Mouse (Mus musculus) heart, adult 2 months (tissue): ENCODE results near the gene Gm21822. TPM values are rescaled to one million over a fixed set of nuclear protein-coding genes. Genes with fewer than 3 reads are reported as not detected.
"Not testable (repeated sequence)": the region's sequence is repeated elsewhere in the genome, so short reads cannot be mapped to it uniquely, and the experiment has no call there.

ENCODE experiments used
- DNase-seq, 2 experiments: peaks; one replicate each; pipeline ENCODE4 v3.0.0; 2021
- H3K27ac ChIP-seq: fragments of 200-600 bp; 2 replicates; pipeline ENCODE4 v1.8.1; 2022
- H3K27me3 ChIP-seq: fragments of 200-500 bp; 2 replicates; pipeline ENCODE4 v1.6.1; 2012; ENCODE audit warnings: mild to moderate bottlenecking, low read length, inconsistent platforms, mixed read lengths; ENCODE audit not compliant: control insufficient read depth, insufficient read depth
- H3K36me3 ChIP-seq: fragments of 200-500 bp; 2 replicates; pipeline ENCODE4 v1.6.1; 2012; ENCODE audit warnings: low read length, inconsistent platforms; ENCODE audit not compliant: control insufficient read depth, insufficient read depth
- H3K4me1 ChIP-seq: fragments of 200-500 bp; 2 replicates; pipeline ENCODE4 v1.6.1; 2011; ENCODE audit warnings: low read length; ENCODE audit not compliant: control insufficient read depth, insufficient read depth
- H3K4me3 ChIP-seq: fragments of 200-600 bp; 2 replicates; pipeline ENCODE4 v1.8.1; 2022
- H3K79me2 ChIP-seq: fragments of 200-500 bp; replicated peaks from 2 replicates; pipeline ENCODE4 v1.6.1; 2012; ENCODE audit warnings: mild to moderate bottlenecking, inconsistent platforms, low read length, moderate library complexity, mixed read lengths; ENCODE audit not compliant: control insufficient read depth, insufficient read depth
- H3K9ac ChIP-seq: fragments of 200-500 bp; 2 replicates; pipeline ENCODE4 v1.6.1; 2012; ENCODE audit warnings: low read depth, mild to moderate bottlenecking, control low read depth, inconsistent platforms, low read length, mixed read lengths
- WGBS: fragments of 180-500 bp; shearing (Covaris S2); methylation state at CpG from one replicate; pipeline ENCODE4 v1.1.7; 2018; 5-methylcytosine and 5-hydroxymethylcytosine counted together
- intact Hi-C: fragments of 180-260 bp; cut with DNase I; formaldehyde crosslinking; loops from one replicate; pipeline ENCODE4 v1.15.1; 2025
- long read RNA-seq: library from polyadenylated mRNA; stranded (forward); transcript quantifications from one replicate; pipeline ENCODE4 v2.0.0, GENCODE M21; 2021
- polyA plus RNA-seq: library from polyadenylated mRNA; depleted of rRNA; stranded (reverse); fragments of >200 nt; gene quantifications from 2 replicates; pipeline ENCODE4 v1.2.3, GENCODE M21; 2012; rRNA removed
- total RNA-seq, 2 experiments: library from RNA; stranded (reverse); gene quantifications; 2 replicates each; pipeline ENCODE4 v1.2.3; 2021

Gm21822 gene
- total RNA-seq (not detected), polyA plus RNA-seq (not detected in 2 replicates)
- long read RNA-seq = 0 reads

GRCm38 (mm10) chrY:18654182-18654581 lies at the start of gene Gm21822:
Gm21822 (plus strand) TSS chrY:18654482.
- H3K9ac ChIP-seq, H3K4me3 ChIP-seq, H3K36me3 ChIP-seq, H3K4me1 ChIP-seq, H3K27me3 ChIP-seq, H3K79me2 ChIP-seq, DNase-seq, H3K27ac ChIP-seq, intact Hi-C loops: not testable (repeated sequence)
- WGBS = no CpG with 5 or more reads among the region's 3 CpGs
